Mouse (Mus musculus) cerebellum, adult 8-10 months (tissue): ENCODE results near the gene Gba.
"Not testable (repeated sequence)": the region's sequence is repeated elsewhere in the genome, so short reads cannot be mapped to it uniquely, and the experiment has no call there.

Experiments
- DNase-seq: peaks from one replicate; pipeline ENCODE4 v3.0.0; 2022

Gene Gba

GRCm38 (mm10) chr3:89216407-89216806 is 13.7 kb downstream of the Gba start:
- not testable (repeated sequence) for DNase-seq

- DNase-seq = no peak
Measured at GRCm38 (mm10) chr3:89218271-89218670, 15.5 kb downstream of the Gba start.

GRCm38 (mm10) chr3:89219546-89219945 is 16.8 kb downstream of the Gba start:
- DNase-seq = no peak

- DNase-seq = no peak
Measured at GRCm38 (mm10) chr3:89221167-89221566, 18.4 kb downstream of the Gba start.

- no peak for DNase-seq
Measured at GRCm38 (mm10) chr3:89224796-89225195, 22.1 kb downstream of the Gba start.

- no peak for DNase-seq
Measured at GRCm38 (mm10) chr3:89225321-89225815, 22.6 kb downstream of the Gba start.

- DNase-seq = no peak
Measured at GRCm38 (mm10) chr3:89225918-89226317, 23.2 kb downstream of the Gba start.

GRCm38 (mm10) chr3:89226361-89226760 is 23.6 kb downstream of the Gba start:
- no peak for DNase-seq

- DNase-seq = no peak
Measured at GRCm38 (mm10) chr3:89226900-89227299, 24.2 kb downstream of the Gba start, which contains the start of gene Mtx1. Gene Mtx1 (minus strand): TSS chr3:89227088.

GRCm38 (mm10) chr3:89227307-89228179 is 24.8 kb downstream of the Gba start:
- no peak for DNase-seq

- DNase-seq = peak; percentile 86
Measured at GRCm38 (mm10) chr3:89228180-89228549, 25.4 kb downstream of the Gba start.

- no peak for DNase-seq
Measured at GRCm38 (mm10) chr3:89228836-89229235, 26.1 kb downstream of the Gba start, which contains the start of gene Muc1. Gene Muc1 (plus strand): TSS chr3:89229057.

GRCm38 (mm10) chr3:89229276-89229675 is 26.5 kb downstream of the Gba start:
- DNase-seq = no peak

GRCm38 (mm10) chr3:89230561-89230960 is 27.8 kb downstream of the Gba start:
- no peak for DNase-seq

- DNase-seq = no peak
Measured at GRCm38 (mm10) chr3:89231345-89231744, 28.6 kb downstream of the Gba start.

GRCm38 (mm10) chr3:89231772-89232275 is 29.1 kb downstream of the Gba start:
- no peak for DNase-seq

- no peak for DNase-seq
Measured at GRCm38 (mm10) chr3:89232614-89233013, 29.9 kb downstream of the Gba start.

- no peak for DNase-seq
Measured at GRCm38 (mm10) chr3:89233562-89234110, 30.9 kb downstream of the Gba start.

- no peak for DNase-seq
Measured at GRCm38 (mm10) chr3:89236516-89236915, 33.8 kb downstream of the Gba start.

- DNase-seq = no peak
Measured at GRCm38 (mm10) chr3:89237682-89238081, 35.0 kb downstream of the Gba start.

GRCm38 (mm10) chr3:89238494-89238893 is 35.8 kb downstream of the Gba start:
- DNase-seq = no peak

GRCm38 (mm10) chr3:89242331-89242895 is 39.7 kb downstream of the Gba start:
- DNase-seq = peak; percentile 78

- DNase-seq = no peak
Measured at GRCm38 (mm10) chr3:89243609-89244008, 40.9 kb downstream of the Gba start.
